Mouse (Mus musculus) thymus, adult 2 months (tissue): ENCODE results near the gene Eri2.

Source experiments
- CTCF ChIP-seq: fragments of 200-500 bp; IDR thresholded peaks from 2 replicates; pipeline ENCODE4 v1.5.1; 2012; ENCODE audit warnings: mild to moderate bottlenecking, control low read depth, low read length, moderate library complexity, borderline replicate concordance; ENCODE audit not compliant: control insufficient read depth, poor library complexity, insufficient read depth; ENCODE audit errors: extremely low read depth
- POLR2A ChIP-seq: fragments of 200-500 bp; IDR thresholded peaks from 2 replicates; pipeline ENCODE4 v1.6.1; 2012; ENCODE audit warnings: mild to moderate bottlenecking, low read length, control low read depth, moderate library complexity; ENCODE audit not compliant: control insufficient read depth, poor library complexity, insufficient read depth; ENCODE audit errors: extremely low read depth

- TF ChIP-seq CTCF (no peak), POLR2A (no peak)
Measured at GRCm38 (mm10) chr7:119738877-119739276, 55.0 kb downstream of the Eri2 start.
